Mouse (Mus musculus): ENCODE data around the gene Crebbp.

DNA sequence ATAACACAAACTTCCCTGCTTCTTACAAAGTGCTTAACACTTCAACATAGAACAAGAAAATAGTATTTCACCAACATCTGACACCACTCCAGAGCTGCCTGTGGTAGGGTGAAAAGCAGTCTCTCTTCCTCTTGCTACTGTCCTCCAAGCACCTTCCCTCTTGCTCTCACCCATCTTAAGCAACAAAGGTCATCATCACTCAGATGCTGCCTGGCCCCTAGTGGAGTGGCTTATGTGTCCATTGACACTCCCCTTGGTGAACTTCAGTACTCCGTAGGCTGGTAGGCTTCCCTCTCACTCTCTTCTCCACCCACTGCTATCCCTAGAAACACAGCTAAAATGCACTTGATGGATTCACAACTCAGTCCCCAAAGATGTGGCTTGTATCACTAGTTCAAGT lies 3.5 kb downstream of the Crebbp start:
- TF ChIP-seq SMC3 (IDR thresholded peaks at IDR 0.05; ENCODE audit: low read depth, low read length) (no peak), ZMIZ1 (IDR thresholded peaks at IDR 0.05; ENCODE audit: low read depth, low read length) (no peak), POLR2A (IDR thresholded peaks at IDR 0.05; ENCODE audit: low read depth, low read length) (no peak), HCFC1 (IDR thresholded peaks at IDR 0.05; ENCODE audit: low read depth, low read length) (no peak), CHD2 (IDR thresholded peaks at IDR 0.05; ENCODE audit: low read length) (no peak), EP300 (IDR thresholded peaks at IDR 0.05; ENCODE audit: low read length) (no peak), USF1 (IDR thresholded peaks at IDR 0.05; ENCODE audit: low read depth, low read length) (no peak), CTCF (conservative IDR thresholded peaks at IDR 0.05 in 1 of 2, IDR thresholded peaks at IDR 0.05 in 1 of 2; ENCODE audit: low read depth in 2 of 2, low read length in 2 of 2) (no peak), ZNF384 (IDR thresholded peaks at IDR 0.05; ENCODE audit: low read depth, low read length) (no peak), NELFE (IDR thresholded peaks at IDR 0.05; ENCODE audit: low read depth, low read length) (no peak), CHD1 (IDR thresholded peaks at IDR 0.05; ENCODE audit: low read depth, low read length) (no peak), TCF12 (IDR thresholded peaks at IDR 0.05; ENCODE audit: low read depth, low read length) (no peak)

Data from CH12.LX (cell line).